Mouse (Mus musculus) left cerebral cortex, adult 8-10 months (tissue): ENCODE data around the gene Prg2. TPM values are rescaled to one million over a fixed set of nuclear protein-coding genes. Genes with fewer than 3 reads are reported as not detected.
A peak's percentile ranks its signal among the peaks of the same experiment; 100 is the strongest.

Experiments
- DNase-seq, 2 experiments: peaks; one replicate each; pipeline ENCODE4 v3.0.0; 2022; ENCODE audit warnings: low spot score in 2 of 2
- total RNA-seq, 4 experiments: library from RNA; stranded (reverse); gene quantifications; 2 replicates each; pipeline ENCODE4 v1.2.4; 2022

The Prg2 gene
- total RNA-seq, 4 experiments from 2014 or later, result 0.61 TPM; not detected in 3

- DNase-seq, result no peak
Measured at GRCm38 (mm10) chr2:84961300-84961699, 19.0 kb upstream of the Prg2 start.

DNA sequence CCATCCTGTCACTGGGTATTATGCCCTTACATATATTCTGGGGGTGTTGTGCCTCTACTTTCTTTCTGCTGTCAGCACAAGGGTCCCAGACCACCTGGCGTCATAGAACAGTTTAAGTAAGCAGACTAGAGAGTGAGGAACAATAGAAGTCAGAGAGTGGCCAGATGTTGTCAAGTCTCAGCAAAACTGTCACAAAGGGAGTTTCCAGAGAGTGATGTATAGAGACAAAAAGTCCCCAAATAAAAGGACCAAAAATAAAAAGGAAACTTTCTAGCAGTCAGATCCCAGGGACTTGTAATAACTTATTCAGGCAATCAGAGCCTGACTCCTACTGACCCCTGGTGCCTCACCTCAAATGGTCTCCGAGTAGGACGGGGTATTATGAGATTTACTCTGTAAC lies 18.4 kb upstream of the Prg2 start:
- DNase-seq, result no peak

GRCm38 (mm10) chr2:84962906-84963507 lies 17.3 kb upstream of the Prg2 start:
- DNase-seq, result no peak

- no peak for DNase-seq
Measured at GRCm38 (mm10) chr2:84964111-84964801, 16.0 kb upstream of the Prg2 start.

GRCm38 (mm10) chr2:84967318-84967991 lies 12.8 kb upstream of the Prg2 start:
- DNase-seq, result no peak

GRCm38 (mm10) chr2:84975580-84975979 lies 4.7 kb upstream of the Prg2 start:
- DNase-seq, result no peak

- no peak for DNase-seq
Measured at GRCm38 (mm10) chr2:84987930-84988329, 7.7 kb downstream of the Prg2 start, which contains the start of gene Prg3. TSS of gene Prg3 (plus strand) at chr2:84988215.

DNA sequence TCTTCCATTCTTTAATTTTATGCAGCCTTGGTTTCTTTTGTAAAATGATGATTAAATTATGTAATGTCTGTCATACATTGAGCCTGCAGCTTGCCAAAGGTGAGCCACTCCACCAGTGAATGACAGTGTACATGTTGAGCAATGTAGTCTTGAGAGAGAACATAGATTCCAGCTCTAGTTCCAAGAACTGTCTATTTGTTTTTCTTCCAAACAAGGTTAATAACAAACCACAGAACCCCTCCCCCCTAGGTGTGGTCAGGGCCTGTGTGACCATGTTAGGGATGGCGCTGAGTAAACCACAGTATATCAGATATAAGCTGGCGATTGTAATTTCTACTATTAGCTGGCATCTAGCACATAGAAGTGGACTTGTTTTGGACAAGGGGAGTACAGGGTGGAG lies 16.1 kb downstream of the Prg2 start:
- no peak for DNase-seq

DNA sequence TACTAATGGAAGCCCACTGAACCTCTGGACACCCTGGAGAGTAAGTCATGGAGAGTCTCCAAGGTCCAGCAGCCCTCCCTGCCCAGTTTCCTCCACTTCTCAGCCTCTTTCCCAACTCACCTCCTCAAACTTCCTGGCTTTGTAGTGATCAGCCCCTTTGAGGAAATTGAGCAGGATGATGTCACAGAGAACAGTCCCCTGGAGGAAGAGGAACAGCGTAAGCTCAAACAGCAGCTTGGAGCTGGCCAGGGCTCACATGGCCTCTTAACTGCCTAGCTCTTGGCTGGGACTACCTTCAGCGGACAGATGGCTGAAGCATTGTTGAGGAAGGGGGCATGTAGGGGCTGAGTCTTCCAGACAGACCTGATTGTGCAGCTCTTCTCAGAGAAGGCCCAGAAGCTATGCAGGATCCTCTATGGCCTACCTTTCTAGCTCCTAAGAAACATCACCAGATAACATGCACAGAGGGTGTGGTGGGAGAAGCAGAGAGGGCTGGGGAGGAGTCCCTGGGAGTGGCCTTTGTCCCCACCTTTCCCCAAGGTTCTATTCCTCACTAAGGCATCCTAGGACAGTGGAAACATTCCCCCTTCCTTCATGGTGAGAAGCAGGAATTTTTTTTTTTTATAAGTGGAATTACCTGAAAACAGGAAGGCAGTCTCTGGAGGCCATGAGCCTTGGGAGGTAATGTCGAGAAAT lies 19.4 kb downstream of the Prg2 start:
- no peak for DNase-seq

GRCm38 (mm10) chr2:85001497-85001896 lies 21.2 kb downstream of the Prg2 start:
- no peak for DNase-seq

GRCm38 (mm10) chr2:85002575-85002974 lies 22.3 kb downstream of the Prg2 start:
- no peak for DNase-seq

DNA sequence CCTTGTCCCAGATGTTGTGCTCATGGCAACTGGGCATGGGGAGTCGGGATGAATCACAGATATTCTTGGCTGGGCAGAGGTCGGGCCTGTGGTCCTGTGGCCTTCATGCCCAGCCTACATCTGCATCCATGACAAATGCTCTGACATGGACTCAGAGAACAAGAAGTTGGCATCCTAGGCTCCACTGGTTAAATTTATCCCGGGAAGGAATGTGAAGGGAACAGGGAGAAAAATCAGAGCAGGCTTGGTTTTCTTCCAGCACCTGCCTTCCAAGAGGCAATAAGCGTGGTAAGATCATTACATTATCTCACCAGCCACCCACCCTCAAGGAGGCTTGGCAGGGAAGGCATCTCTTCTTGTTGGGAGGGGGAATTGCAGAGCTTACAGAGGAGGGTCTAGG lies 24.1 kb downstream of the Prg2 start:
- peak in 1 of 2 experiments; percentile 54 for DNase-seq

GRCm38 (mm10) chr2:85006600-85006999 lies 26.3 kb downstream of the Prg2 start:
- no peak for DNase-seq

DNA sequence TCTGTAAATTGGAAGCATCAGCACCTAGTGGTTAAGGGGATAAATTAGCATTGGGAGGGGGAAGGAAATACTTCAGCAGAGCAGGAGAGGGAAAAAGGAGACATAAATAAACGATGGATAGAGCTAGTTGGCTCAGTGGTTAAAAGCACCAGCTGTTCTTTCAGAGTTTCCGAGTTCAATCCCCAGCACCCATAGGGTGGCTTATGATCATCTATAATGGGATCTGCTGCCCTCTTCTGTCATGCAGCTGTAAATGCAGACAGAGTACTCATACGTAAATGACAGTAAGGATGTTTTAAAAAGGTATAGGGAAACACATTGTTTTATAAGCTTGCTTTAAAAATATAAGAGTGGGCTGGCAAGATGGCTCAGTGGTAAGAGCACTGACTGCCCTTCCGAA lies 27.5 kb downstream of the Prg2 start:
- DNase-seq, result no peak

DNA sequence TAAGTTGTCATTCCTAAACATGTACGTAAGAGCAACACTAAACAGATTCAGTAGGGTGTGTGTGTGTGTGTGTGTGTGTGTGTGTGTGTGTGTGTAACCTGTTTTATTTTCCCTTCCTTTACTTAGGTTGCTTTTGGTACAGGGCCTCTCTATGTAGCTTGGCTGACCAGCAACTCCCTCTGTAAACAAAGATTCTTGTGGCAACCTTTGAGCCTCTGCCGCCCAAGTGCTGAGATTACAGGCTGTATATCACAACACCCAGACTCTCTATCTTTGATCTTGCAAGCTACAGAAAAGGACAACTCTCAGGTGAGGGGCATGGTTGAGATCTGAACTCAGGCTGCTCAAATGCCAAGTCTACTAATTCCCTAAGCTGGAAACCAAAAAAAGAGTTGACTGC lies 29.0 kb downstream of the Prg2 start:
- DNase-seq, result no peak

DNA sequence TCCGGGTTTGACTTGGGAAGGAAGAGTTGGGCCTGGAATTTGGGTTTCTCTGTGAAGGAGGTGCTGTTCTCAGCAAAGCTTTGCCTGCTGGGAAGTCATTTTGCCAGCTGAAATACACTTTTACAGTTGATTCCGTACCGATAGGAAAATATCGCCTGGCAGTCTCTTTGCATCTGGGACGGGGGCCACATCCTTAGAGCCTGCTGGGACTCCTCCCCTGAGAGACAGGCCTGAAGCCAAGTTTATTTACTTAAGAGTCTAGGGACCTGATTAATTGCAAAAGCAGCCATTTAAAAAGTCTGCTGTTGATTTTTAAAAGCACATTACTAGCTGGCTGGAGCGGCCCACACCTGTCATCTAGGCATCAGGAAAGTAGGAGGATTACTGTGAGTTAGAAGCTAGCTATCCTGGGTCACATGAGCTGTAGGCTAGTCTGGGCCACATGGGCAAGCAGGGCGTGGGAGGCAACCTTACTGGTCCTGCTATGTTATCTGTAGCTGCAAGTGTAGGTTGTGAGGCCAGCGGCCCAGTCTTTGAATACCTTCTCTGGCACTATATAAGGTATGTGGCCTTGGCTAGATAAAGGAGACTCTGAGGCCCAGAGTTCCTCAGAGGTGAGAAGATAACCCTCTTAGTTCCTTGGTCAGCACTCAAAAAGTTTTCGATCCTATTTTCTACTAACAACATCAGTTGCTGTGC lies 31.8 kb downstream of the Prg2 start:
- DNase-seq, result no peak

DNA sequence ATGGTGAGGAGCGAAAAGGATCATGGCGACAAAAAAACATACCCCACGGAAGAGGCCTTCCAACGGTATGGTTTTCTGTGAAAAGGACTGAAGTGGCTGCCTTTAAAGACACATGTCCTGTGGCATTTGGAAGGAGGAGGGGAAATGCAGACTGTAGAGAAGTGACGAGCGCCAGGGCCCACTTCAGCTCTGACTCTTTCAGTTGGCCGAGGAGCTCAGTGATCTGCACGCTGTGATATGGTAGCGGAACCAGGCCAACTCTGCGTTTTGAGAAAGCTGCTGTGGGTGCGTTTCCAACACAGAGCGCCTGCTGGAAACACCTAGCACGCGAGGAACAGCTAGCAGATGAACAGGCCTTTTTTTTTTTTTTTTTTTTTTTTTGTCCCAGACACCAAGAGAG lies 32.4 kb downstream of the Prg2 start:
- no peak for DNase-seq

DNA sequence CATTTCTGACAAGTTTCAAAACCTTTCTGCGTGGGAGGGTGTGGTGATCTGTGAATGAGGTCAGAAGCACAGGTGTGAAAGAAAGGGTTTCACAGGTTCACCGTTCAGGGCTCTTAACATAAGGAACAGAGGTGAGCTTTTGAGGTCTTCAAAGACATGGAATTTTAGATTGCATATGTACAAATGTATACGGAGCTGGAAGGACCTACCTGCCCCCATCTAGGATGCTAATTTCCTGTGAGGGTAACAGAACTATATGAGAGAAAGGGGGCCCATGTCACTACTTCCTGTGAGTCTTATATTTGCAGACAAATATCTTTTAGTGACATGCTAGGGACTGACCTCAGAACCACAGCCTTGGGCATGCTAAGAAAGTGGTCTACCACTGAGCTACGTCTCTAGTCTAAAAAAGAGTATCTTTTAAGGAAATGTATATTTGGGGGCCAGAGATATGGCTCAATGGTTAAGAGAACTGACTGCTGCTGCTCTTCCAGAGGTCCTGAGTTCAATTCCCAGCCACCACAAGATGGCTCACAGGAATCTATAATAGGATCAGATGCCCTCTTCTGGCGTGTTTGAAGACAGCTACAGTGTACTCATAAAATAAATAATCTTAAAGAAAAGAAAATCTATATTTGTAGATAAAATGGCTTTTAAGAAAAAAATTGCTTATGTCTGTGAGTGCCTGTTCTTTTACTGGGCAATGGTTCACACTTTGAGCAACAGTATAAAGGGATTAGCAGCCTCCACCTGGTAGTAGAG lies 33.7 kb downstream of the Prg2 start:
- no peak for DNase-seq

DNA sequence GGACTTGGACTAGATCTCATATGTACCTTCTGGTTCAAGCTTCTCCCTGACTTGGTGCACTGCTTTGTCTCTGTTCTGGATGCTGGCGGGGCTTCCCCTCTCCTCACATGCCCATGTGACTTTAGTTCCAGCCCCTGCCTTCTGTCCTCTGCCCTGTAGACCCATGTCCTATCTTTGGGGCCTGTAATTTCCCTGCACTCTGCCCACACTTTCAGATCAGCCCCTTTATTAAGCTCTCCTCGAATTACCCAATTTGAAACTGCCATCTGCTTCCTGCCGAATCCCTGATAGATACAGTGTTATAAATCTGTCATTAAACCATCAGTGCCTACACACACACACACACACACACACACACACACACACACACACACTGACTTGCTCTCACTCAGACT lies 34.3 kb downstream of the Prg2 start:
- no peak for DNase-seq

GRCm38 (mm10) chr2:85022043-85022442 lies 41.8 kb downstream of the Prg2 start:
- DNase-seq, result no peak

DNA sequence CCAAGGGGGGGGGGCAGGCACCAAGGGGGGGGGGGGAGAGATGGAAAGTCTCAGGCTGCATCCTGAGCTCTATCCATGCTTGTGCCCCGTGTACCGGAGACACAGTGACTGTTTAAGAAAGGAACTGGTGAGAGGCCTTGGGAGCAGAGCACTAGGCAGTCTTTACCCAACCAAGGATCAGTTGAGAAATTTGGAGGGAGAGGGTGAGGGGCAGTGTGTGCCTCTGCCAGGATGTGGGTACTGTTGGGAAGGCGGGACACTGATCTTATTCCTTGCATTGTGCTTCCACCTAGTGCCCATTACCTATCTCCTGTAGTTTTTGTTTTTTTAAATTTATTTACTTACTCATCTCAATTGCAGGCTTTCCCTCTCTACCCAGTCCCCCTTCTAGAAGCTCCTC lies 45.9 kb downstream of the Prg2 start:
- DNase-seq, result no peak
